Mouse (Mus musculus) MEL (cell line): ENCODE results near the gene Cbwd1. TPM values are rescaled to one million over a fixed set of nuclear protein-coding genes. Genes with fewer than 3 reads are reported as not detected.

Source experiments
- DNase-seq: peaks from one replicate; pipeline ENCODE4 v3.0.0; 2011; ENCODE audit warnings: low read depth, low spot score
- H3K27ac ChIP-seq: 2 replicates; pipeline ENCODE4 v1.5.1; 2012; ENCODE audit warnings: low read depth, mild to moderate bottlenecking, control low read depth, low read length, moderate library complexity; ENCODE audit not compliant: control insufficient read depth
- H3K27me3 ChIP-seq, 2 experiments: fragments of 150-350 bp in 1 of 2; sonication (generic) in 1 of 2; 2 replicates each; pipeline ENCODE4 v1.6.1; 2012; ENCODE audit warnings: low read length in 2 of 2, mild to moderate bottlenecking in 2 of 2, improper control_type of control experiment in 1 of 2, moderate library complexity in 1 of 2; ENCODE audit not compliant: insufficient read depth in 2 of 2, control insufficient read depth in 1 of 2
- H3K36me3 ChIP-seq, 2 experiments: 2 replicates each; pipeline ENCODE4 v1.6.1; 2012 to 2014; ENCODE audit warnings: low read length in 2 of 2, improper control_type of control experiment in 1 of 2, inconsistent platforms in 1 of 2, mild to moderate bottlenecking in 1 of 2; ENCODE audit not compliant: insufficient read depth in 2 of 2, control insufficient read depth in 1 of 2
- H3K4me1 ChIP-seq, 2 experiments: fragments of 150-350 bp in 1 of 2; sonication (generic) in 1 of 2; 2 replicates each; pipeline ENCODE4 v1.6.1; 2012; ENCODE audit warnings: low read length in 2 of 2, improper control_type of control experiment in 1 of 2, mild to moderate bottlenecking in 1 of 2; ENCODE audit not compliant: insufficient read depth in 2 of 2, control insufficient read depth in 1 of 2
- H3K4me3 ChIP-seq, 2 experiments: fragments of 150-350 bp in 1 of 2; sonication (generic) in 1 of 2; 2 replicates each; pipeline ENCODE4 v1.5.1; 2012; ENCODE audit warnings: low read depth in 2 of 2, low read length in 2 of 2, mild to moderate bottlenecking in 2 of 2, moderate library complexity in 2 of 2, control low read depth in 1 of 2, improper control_type of control experiment in 1 of 2; ENCODE audit not compliant: control insufficient read depth in 1 of 2, insufficient read depth in 1 of 2
- H3K79me2 ChIP-seq: 2 replicates; pipeline ENCODE4 v1.6.1; 2012; ENCODE audit warnings: mild to moderate bottlenecking, low read length, moderate library complexity; ENCODE audit not compliant: control insufficient read depth, poor library complexity, insufficient read depth
- H3K9ac ChIP-seq: 2 replicates; pipeline ENCODE4 v1.6.1; 2012; ENCODE audit warnings: low read depth, mild to moderate bottlenecking, control low read depth, low read length, moderate library complexity; ENCODE audit not compliant: control insufficient read depth, poor library complexity, severe bottlenecking
- H3K9me3 ChIP-seq: fragments of 150-350 bp; sonication (generic); replicated peaks from 2 replicates; pipeline ENCODE4 v1.6.1; 2012; ENCODE audit warnings: mild to moderate bottlenecking, low read length, improper control_type of control experiment, moderate library complexity; ENCODE audit not compliant: insufficient read depth
- CHD1 ChIP-seq: IDR thresholded peaks from 2 replicates; pipeline ENCODE4 v1.6.1; 2012; ENCODE audit warnings: low read depth, mild to moderate bottlenecking, inconsistent platforms, low read length, improper control_type of control experiment
- CHD2 ChIP-seq: IDR thresholded peaks from 2 replicates; pipeline ENCODE4 v1.6.1; 2011; ENCODE audit warnings: low read length, improper control_type of control experiment
- ELF1 ChIP-seq: IDR thresholded peaks from 2 replicates; pipeline ENCODE4 v1.6.1; 2014; ENCODE audit warnings: low read depth, mild to moderate bottlenecking, inconsistent platforms, low read length, improper control_type of control experiment, moderate library complexity
- EP300 ChIP-seq, 2 experiments: IDR thresholded peaks; 2 replicates each; pipeline ENCODE4 v1.6.1; 2011; ENCODE audit warnings: improper control_type of control experiment in 2 of 2, low read length in 2 of 2, low read depth in 1 of 2, mild to moderate bottlenecking in 1 of 2
- ETS1 ChIP-seq: IDR thresholded peaks from 2 replicates; pipeline ENCODE4 v1.6.1; 2012; ENCODE audit warnings: low read depth, mild to moderate bottlenecking, inconsistent platforms, low read length, improper control_type of control experiment, moderate library complexity
- GATA1 ChIP-seq: IDR thresholded peaks from 2 replicates; pipeline ENCODE4 v1.6.1; 2011; ENCODE audit warnings: low read depth, low read length, improper control_type of control experiment
- JUND ChIP-seq: IDR thresholded peaks from 2 replicates; pipeline ENCODE4 v1.6.1; 2011; ENCODE audit warnings: low read depth, mild to moderate bottlenecking, improper control_type of control experiment, low read length
- MAX ChIP-seq: IDR thresholded peaks from 2 replicates; pipeline ENCODE4 v1.6.1; 2011; ENCODE audit warnings: low read length, improper control_type of control experiment
- MAZ ChIP-seq: IDR thresholded peaks from 2 replicates; pipeline ENCODE4 v1.6.1; 2012; ENCODE audit warnings: low read depth, mild to moderate bottlenecking, inconsistent platforms, low read length, improper control_type of control experiment
- MYB ChIP-seq: IDR thresholded peaks from 2 replicates; pipeline ENCODE4 v1.6.1; 2011; ENCODE audit warnings: mild to moderate bottlenecking, low read depth, low read length, improper control_type of control experiment
- MYC ChIP-seq: IDR thresholded peaks from 2 replicates; pipeline ENCODE4 v1.6.1; 2011; ENCODE audit warnings: low read depth, mild to moderate bottlenecking, low read length, improper control_type of control experiment, moderate library complexity
- NELFE ChIP-seq: IDR thresholded peaks from 2 replicates; pipeline ENCODE4 v1.6.1; 2011; ENCODE audit warnings: low read depth, low read length, improper control_type of control experiment
- POLR2AphosphoS2 ChIP-seq: IDR thresholded peaks from 2 replicates; pipeline ENCODE4 v1.6.1; 2011; ENCODE audit warnings: low read length, improper control_type of control experiment
- POLR2AphosphoS5 ChIP-seq: IDR thresholded peaks from 2 replicates; pipeline ENCODE4 v1.6.1; 2012; ENCODE audit warnings: low read depth, borderline replicate concordance, mild to moderate bottlenecking, inconsistent platforms, low read length, moderate library complexity, mixed read lengths
- SIN3A ChIP-seq: IDR thresholded peaks from 2 replicates; pipeline ENCODE4 v1.6.1; 2012; ENCODE audit warnings: low read length, improper control_type of control experiment, inconsistent platforms
- UBTF ChIP-seq: IDR thresholded peaks from 2 replicates; pipeline ENCODE4 v1.6.1; 2012; ENCODE audit warnings: low read depth, mild to moderate bottlenecking, inconsistent platforms, low read length, improper control_type of control experiment, moderate library complexity, borderline replicate concordance; ENCODE audit not compliant: insufficient read depth
- USF1 ChIP-seq: IDR thresholded peaks from 2 replicates; pipeline ENCODE4 v1.6.1; 2014; ENCODE audit warnings: low read depth, mild to moderate bottlenecking, inconsistent platforms, low read length, improper control_type of control experiment, moderate library complexity
- USF2 ChIP-seq, 2 experiments: IDR thresholded peaks; 2 replicates each; pipeline ENCODE4 v1.6.1; 2011 to 2012; ENCODE audit warnings: improper control_type of control experiment in 2 of 2, low read length in 2 of 2, borderline replicate concordance in 1 of 2, inconsistent platforms in 1 of 2, low read depth in 1 of 2, mild to moderate bottlenecking in 1 of 2; ENCODE audit not compliant: insufficient read depth in 1 of 2
- ZC3H11A ChIP-seq: IDR thresholded peaks from 2 replicates; pipeline ENCODE4 v1.6.1; 2012; ENCODE audit warnings: low read depth, mild to moderate bottlenecking, inconsistent platforms, low read length, improper control_type of control experiment
- ZKSCAN1 ChIP-seq: IDR thresholded peaks from 2 replicates; pipeline ENCODE4 v1.6.1; 2012; ENCODE audit warnings: low read depth, mild to moderate bottlenecking, inconsistent platforms, low read length, improper control_type of control experiment, moderate library complexity
- ZNF384 ChIP-seq: IDR thresholded peaks from 2 replicates; pipeline ENCODE4 v1.6.1; 2012; ENCODE audit warnings: low read depth, mild to moderate bottlenecking, inconsistent platforms, low read length, improper control_type of control experiment
- polyA plus RNA-seq, 2 experiments: library from polyadenylated mRNA; stranded (reverse) in 1 of 2; unstranded in 1 of 2; fragments of >175 nt in 1 of 2; fragments of >200 nt in 1 of 2; gene quantifications; 2 replicates each; pipeline versions ENCODE4 v1.2.1 to v1.2.4; 2012; ENCODE audit warnings: low replicate concordance in 2 of 2, low read depth in 1 of 2; ENCODE audit not compliant: insufficient read length in 2 of 2, insufficient read depth in 1 of 2, missing spikeins in 1 of 2
- total RNA-seq: library from RNA; depleted of rRNA; stranded (reverse); fragments of 300-350 nt; gene quantifications from 2 replicates; pipeline ENCODE4 v1.2.3, GENCODE M21; 2012

The Cbwd1 gene
- total and polyA plus RNA-seq, 3 experiments, result 14.2 to 24.0 TPM; not detected in 1

DNA sequence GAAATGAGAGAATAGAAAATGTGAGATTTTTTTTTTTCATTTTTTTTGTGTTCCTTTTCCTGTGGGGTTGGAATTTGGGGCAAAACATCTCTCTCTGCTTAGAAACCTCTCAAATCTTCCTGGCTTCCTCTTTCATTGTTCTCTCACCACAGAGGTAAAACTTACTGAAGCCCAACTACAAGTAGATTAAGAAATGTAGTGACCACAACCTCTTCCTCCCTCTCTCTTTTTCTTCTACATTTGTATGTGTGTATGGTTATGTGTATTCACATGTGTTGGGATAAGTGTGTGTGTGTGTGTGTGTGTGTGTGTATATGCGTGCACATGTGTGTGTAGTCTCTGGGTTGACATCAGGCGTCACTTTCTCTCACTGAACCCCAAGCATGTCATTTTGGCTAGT lies 47.1 kb upstream of the Cbwd1 start:
- no peak for DNase-seq
- H3K27ac ChIP-seq, result no peak overlapping the region
- H3K4me3 ChIP-seq, result no peak overlapping the region
- no peaks in the 10 kb centered on the region for H3K79me2 ChIP-seq
- H3K4me1 ChIP-seq, result peaks cover 0 to under 1% of the 10 kb centered on the region in 2 experiments; a peak in 1 of 4 replicates
- TF ChIP-seq NELFE (no peak), MYC (no peak), USF1 (no peak), GATA1 (no peak), SIN3A (no peak), POLR2AphosphoS2 (no peak), MYB (no peak), ZNF384 (no peak), CHD2 (no peak), ZC3H11A (no peak), EP300 (IDR thresholded peaks at IDR 0.05; ENCODE audit: low read depth in 1 of 2, low read length in 2 of 2) (no peak), ZKSCAN1 (no peak), MAZ (no peak), CHD1 (no peak), POLR2AphosphoS5 (no peak), UBTF (no peak), ETS1 (no peak)
- no peaks in the 10 kb centered on the region for H3K9me3 ChIP-seq
- H3K36me3 ChIP-seq, result no peaks in the 10 kb centered on the region; a peak in 1 of 4 replicates
- H3K9ac ChIP-seq, result no peak overlapping the region
- no peaks in the 10 kb centered on the region for H3K27me3 ChIP-seq

DNA sequence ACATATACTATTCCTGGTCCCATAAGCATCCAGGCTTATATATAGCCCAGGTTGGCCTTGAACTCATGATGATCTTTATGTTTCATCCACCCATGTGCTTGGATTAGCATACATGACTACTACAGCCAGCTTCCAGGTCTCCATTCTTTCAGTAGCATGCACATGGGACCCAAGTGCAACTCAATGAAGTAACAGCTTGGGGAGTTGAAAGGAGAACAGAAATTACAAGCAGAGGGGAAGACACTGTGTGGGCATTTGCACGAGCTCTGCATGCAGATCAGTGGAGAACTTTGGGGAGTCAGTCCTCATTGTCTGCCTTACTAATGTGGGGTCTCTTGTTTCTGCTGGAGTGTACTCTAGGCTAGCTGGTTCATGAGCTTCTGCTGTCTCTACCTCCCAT lies 45.3 kb upstream of the Cbwd1 start:
- Histone ChIP-seq H3K27ac (no peak overlapping the region), H3K9me3 (no peaks in the 10 kb centered on the region), H3K79me2 (no peaks in the 10 kb centered on the region), H3K4me1 (peaks cover 0 to 3% of the 10 kb centered on the region in 2 experiments; a peak in 1 of 4 replicates), H3K36me3 (no peaks in the 10 kb centered on the region; a peak in 1 of 4 replicates), H3K4me3 (no peak overlapping the region)
- DNase-seq, result no peak
- no peak for TF ChIP-seq ZNF384
- no peak for TF ChIP-seq USF2 (IDR thresholded peaks at IDR 0.05; ENCODE audit: borderline replicate concordance in 1 of 2, insufficient read depth in 1 of 2, low read depth in 1 of 2, low read length in 2 of 2)
- TF ChIP-seq NELFE, result no peak
- TF ChIP-seq JUND, result no peak
- no peak for TF ChIP-seq MAX
- TF ChIP-seq MYC, result no peak
- no peak for TF ChIP-seq ELF1
- TF ChIP-seq, all 39 proteins: peak for 0
- Histone ChIP-seq H3K27me3 (no peaks in the 10 kb centered on the region), H3K9ac (no peak overlapping the region)
